Mouse (Mus musculus): ENCODE data around the gene Nucb1. TPM values are rescaled to one million over a fixed set of nuclear protein-coding genes. Genes with fewer than 3 reads are reported as not detected.

Nucb1 gene
- 115 TPM for polyA plus RNA-seq (2012; fragmentation: generic; extraction: Trizol)
- long read RNA-seq, experiment 1, full-length matches to known transcripts = 83 of 121 reads
- long read RNA-seq, experiment 1, partial matches to known transcripts = 27 of 121 reads
- long read RNA-seq, experiment 1, other reads (novel, unspliced or antisense) = 11 of 121 reads
- long read RNA-seq, experiment 2, full-length matches to known transcripts = 298 of 369 reads
- long read RNA-seq, experiment 2, partial matches to known transcripts = 39 of 369 reads
- long read RNA-seq, experiment 2, other reads (novel, unspliced or antisense) = 32 of 369 reads

GRCm38 (mm10) chr7:45509912-45510787 is at the start of gene Nucb1:
Nucb1 (minus strand) TSS chr7:45510406.
- H3K27me3 ChIP-seq (ENCODE audit: control insufficient read depth, insufficient read depth, insufficient read length) = no peaks in the 10 kb centered on the region
- no peak for TF ChIP-seq MYOD1 (IDR thresholded peaks at IDR 0.05; ENCODE audit: control insufficient read depth, insufficient read length, low read depth)
- no peak for TF ChIP-seq USF1 (IDR thresholded peaks at IDR 0.05; ENCODE audit: low read depth)
- no peak for TF ChIP-seq MAX (IDR thresholded peaks at IDR 0.05)
- no peak for TF ChIP-seq CTCF (IDR thresholded peaks at IDR 0.05; ENCODE audit: control insufficient read depth, insufficient read depth, insufficient read length)
- TF ChIP-seq FOSL1 (IDR thresholded peaks at IDR 0.05; ENCODE audit: insufficient read depth, low read length, poor library complexity, severe bottlenecking) = no peak
- TF ChIP-seq MYOG (IDR thresholded peaks at IDR 0.05; ENCODE audit: control insufficient read depth, extremely low read depth, insufficient read length) = no peak
- TF ChIP-seq CEBPB (IDR thresholded peaks at IDR 0.05; ENCODE audit: low read depth) = no peak
- H3K79me3 ChIP-seq (ENCODE audit: low read depth) = no peaks in the 10 kb centered on the region

DNA sequence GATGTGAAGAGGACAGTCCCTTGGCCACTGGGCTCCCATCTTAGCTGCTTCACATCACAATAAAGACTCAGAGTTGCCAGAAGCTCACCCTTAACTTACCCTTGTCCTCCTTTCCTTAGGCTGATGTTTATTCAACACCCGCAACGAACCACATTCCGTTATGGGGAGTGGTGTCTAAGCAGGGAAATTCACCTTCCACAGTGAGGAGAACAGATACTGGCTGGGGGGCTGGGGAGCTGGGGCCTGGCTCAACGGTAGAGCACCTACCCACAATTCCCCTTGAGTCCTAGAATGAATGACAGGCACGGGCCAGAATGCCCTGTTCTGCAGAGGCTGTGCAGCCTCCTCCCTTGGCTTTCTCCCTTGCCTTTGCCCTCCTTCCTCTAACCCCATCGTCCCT is 48.7 kb upstream of the Nucb1 start:
- no peak for TF ChIP-seq MYOG (IDR thresholded peaks at IDR 0.05; ENCODE audit: control insufficient read depth, extremely low read depth, insufficient read length)
- no peak for TF ChIP-seq MYOD1 (IDR thresholded peaks at IDR 0.05; ENCODE audit: control insufficient read depth, insufficient read length, low read depth)
- TF ChIP-seq FOSL1 (IDR thresholded peaks at IDR 0.05; ENCODE audit: insufficient read depth, low read length, poor library complexity, severe bottlenecking) = no peak
- TF ChIP-seq USF1 (IDR thresholded peaks at IDR 0.05; ENCODE audit: low read depth) = no peak
- TF ChIP-seq CTCF (IDR thresholded peaks at IDR 0.05; ENCODE audit: control insufficient read depth, insufficient read depth, insufficient read length) = no peak
- TF ChIP-seq CEBPB (IDR thresholded peaks at IDR 0.05; ENCODE audit: low read depth) = no peak
- TF ChIP-seq MAX (IDR thresholded peaks at IDR 0.05) = no peak
- Histone ChIP-seq H3K36me3 (ENCODE audit: control insufficient read depth, insufficient read depth) (no peaks in the 10 kb centered on the region), H3K79me3 (ENCODE audit: low read depth) (no peaks in the 10 kb centered on the region), H3K27me3 (ENCODE audit: control insufficient read depth, insufficient read depth, insufficient read length) (no peaks in the 10 kb centered on the region), H3ac (ENCODE audit: control insufficient read depth, insufficient read length, low read depth) (no peak overlapping the region), H3K4me3 (ENCODE audit: insufficient read depth, poor library complexity, severe bottlenecking) (no peak overlapping the region), H3K79me2 (ENCODE audit: control insufficient read depth, insufficient read depth) (no peaks in the 10 kb centered on the region)

More at GRCm38 (mm10) chr7:45509912-45510787, at the start of gene Nucb1:
- Histone ChIP-seq H3K4me3 (ENCODE audit: insufficient read depth, poor library complexity, severe bottlenecking) (peak within 1 kb of the TSS; percentile 53), H3K79me2 (ENCODE audit: control insufficient read depth, insufficient read depth) (no peaks in the 10 kb centered on the region), H3K36me3 (ENCODE audit: control insufficient read depth, insufficient read depth) (peaks cover 8% of the 10 kb centered on the region), H3ac (ENCODE audit: control insufficient read depth, insufficient read length, low read depth) (peak within 1 kb of the TSS; percentile 63)

DNA sequence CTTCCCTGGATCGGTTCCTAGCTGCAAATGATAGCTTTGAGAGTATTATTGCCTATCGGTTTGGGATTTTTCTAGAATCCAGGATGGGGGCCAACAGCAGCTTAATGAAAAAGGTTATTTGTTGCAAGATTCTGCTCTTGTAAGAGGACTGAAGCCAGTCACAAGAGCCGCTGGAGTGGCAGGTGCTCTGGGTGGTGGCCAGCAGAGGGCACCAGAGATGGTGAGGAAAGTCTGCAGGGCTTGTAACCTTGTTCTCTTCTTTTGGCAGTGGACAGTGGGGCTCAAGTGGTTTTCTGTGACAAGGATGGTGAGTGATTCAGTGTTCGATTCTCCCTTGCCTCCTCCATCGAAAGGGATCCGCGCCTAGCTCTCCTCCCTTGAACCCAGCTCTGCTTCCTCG is 45.6 kb upstream of the Nucb1 start:
- Histone ChIP-seq H3K4me3 (ENCODE audit: insufficient read depth, poor library complexity, severe bottlenecking) (no peak overlapping the region), H3K79me2 (ENCODE audit: control insufficient read depth, insufficient read depth) (no peaks in the 10 kb centered on the region), H3K36me3 (ENCODE audit: control insufficient read depth, insufficient read depth) (no peaks in the 10 kb centered on the region), H3K79me3 (ENCODE audit: low read depth) (no peaks in the 10 kb centered on the region), H3K27me3 (ENCODE audit: control insufficient read depth, insufficient read depth, insufficient read length) (no peaks in the 10 kb centered on the region), H3ac (ENCODE audit: control insufficient read depth, insufficient read length, low read depth) (no peak overlapping the region)
- TF ChIP-seq FOSL1 (IDR thresholded peaks at IDR 0.05; ENCODE audit: insufficient read depth, low read length, poor library complexity, severe bottlenecking) (no peak), CTCF (IDR thresholded peaks at IDR 0.05; ENCODE audit: control insufficient read depth, insufficient read depth, insufficient read length) (peak; percentile 68)

DNA sequence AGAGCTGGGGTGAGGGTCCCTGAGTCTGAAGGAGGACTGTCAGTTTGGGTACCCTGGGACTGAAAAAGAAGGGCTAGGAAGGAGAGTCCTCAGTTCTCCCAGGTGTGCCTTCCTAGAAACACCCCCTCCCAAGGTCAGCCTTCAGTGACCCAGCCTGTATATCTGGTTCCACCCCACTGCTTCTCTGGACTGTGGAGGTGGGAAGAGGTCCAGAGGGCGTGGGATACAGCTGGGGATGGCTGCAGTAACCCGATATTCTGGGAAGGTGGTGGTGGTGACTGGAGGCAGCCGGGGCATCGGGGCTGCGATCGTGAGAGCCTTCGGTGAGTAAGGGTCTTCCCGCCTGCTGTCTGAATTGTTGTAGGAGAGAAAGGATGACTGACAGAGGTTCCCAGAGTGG is 44.5 kb upstream of the Nucb1 start, which contains the start of gene Hsd17b14:
Gene Hsd17b14, plus strand, starts transcription at position 150 of the 400 bp plus-strand sequence.
- Histone ChIP-seq H3K27me3 (ENCODE audit: control insufficient read depth, insufficient read depth, insufficient read length) (no peaks in the 10 kb centered on the region), H3K4me3 (ENCODE audit: insufficient read depth, poor library complexity, severe bottlenecking) (no peak within 1 kb of the TSS)

DNA sequence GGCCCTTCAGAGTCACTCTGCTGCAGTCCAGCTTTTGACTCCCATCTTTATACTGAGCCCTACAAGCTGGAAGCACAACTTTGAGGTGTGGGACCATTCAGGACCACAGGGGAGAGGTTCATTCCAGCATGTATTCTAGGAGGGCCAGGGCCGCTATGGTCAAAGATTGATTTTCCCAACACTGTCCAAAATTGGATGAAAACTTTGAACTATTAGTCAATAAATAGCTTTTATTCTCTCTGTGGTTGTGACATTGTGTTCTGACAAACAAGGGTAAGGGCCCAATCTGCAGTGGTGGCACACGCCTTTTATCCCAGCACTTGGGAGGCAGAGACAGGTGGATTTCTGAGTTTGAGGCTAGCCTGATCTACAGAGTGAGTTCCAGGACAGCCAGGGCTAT is 43.8 kb upstream of the Nucb1 start:
- Histone ChIP-seq H3K27me3 (ENCODE audit: control insufficient read depth, insufficient read depth, insufficient read length) (no peaks in the 10 kb centered on the region), H3ac (ENCODE audit: control insufficient read depth, insufficient read length, low read depth) (no peak overlapping the region), H3K36me3 (ENCODE audit: control insufficient read depth, insufficient read depth) (no peaks in the 10 kb centered on the region), H3K4me3 (ENCODE audit: insufficient read depth, poor library complexity, severe bottlenecking) (no peak overlapping the region), H3K79me2 (ENCODE audit: control insufficient read depth, insufficient read depth) (no peaks in the 10 kb centered on the region), H3K79me3 (ENCODE audit: low read depth) (no peaks in the 10 kb centered on the region)
- TF ChIP-seq FOSL1 (IDR thresholded peaks at IDR 0.05; ENCODE audit: insufficient read depth, low read length, poor library complexity, severe bottlenecking) = no peak
- no peak for TF ChIP-seq MYOG (IDR thresholded peaks at IDR 0.05; ENCODE audit: control insufficient read depth, extremely low read depth, insufficient read length)
- no peak for TF ChIP-seq MAX (IDR thresholded peaks at IDR 0.05)
- no peak for TF ChIP-seq MYOD1 (IDR thresholded peaks at IDR 0.05; ENCODE audit: control insufficient read depth, insufficient read length, low read depth)
- no peak for TF ChIP-seq CTCF (IDR thresholded peaks at IDR 0.05; ENCODE audit: control insufficient read depth, insufficient read depth, insufficient read length)
- no peak for TF ChIP-seq CEBPB (IDR thresholded peaks at IDR 0.05; ENCODE audit: low read depth)
- TF ChIP-seq USF1 (IDR thresholded peaks at IDR 0.05; ENCODE audit: low read depth) = no peak

More for the DNA sequence above, 44.5 kb upstream of the Nucb1 start, which contains the start of gene Hsd17b14:
- H3K79me3 ChIP-seq (ENCODE audit: low read depth) = no peaks in the 10 kb centered on the region
- no peaks in the 10 kb centered on the region for H3K36me3 ChIP-seq (ENCODE audit: control insufficient read depth, insufficient read depth)
- no peaks in the 10 kb centered on the region for H3K79me2 ChIP-seq (ENCODE audit: control insufficient read depth, insufficient read depth)
- TF ChIP-seq MYOG (IDR thresholded peaks at IDR 0.05; ENCODE audit: control insufficient read depth, extremely low read depth, insufficient read length) = no peak
- TF ChIP-seq USF1 (IDR thresholded peaks at IDR 0.05; ENCODE audit: low read depth) = no peak
- no peak for TF ChIP-seq MAX (IDR thresholded peaks at IDR 0.05)
- no peak for TF ChIP-seq CTCF (IDR thresholded peaks at IDR 0.05; ENCODE audit: control insufficient read depth, insufficient read depth, insufficient read length)
- no peak within 1 kb of the TSS for H3ac ChIP-seq (ENCODE audit: control insufficient read depth, insufficient read length, low read depth)
